Mouse (Mus musculus) telencephalon, adult 2 months (tissue): Measurements from ENCODE around the gene Kcnk13.

Experiments
- DNase-seq: peaks from one replicate; pipeline ENCODE4 v3.0.0-alpha.2; 2011; ENCODE audit warnings: low read depth, low spot score

Gene Kcnk13

DNA sequence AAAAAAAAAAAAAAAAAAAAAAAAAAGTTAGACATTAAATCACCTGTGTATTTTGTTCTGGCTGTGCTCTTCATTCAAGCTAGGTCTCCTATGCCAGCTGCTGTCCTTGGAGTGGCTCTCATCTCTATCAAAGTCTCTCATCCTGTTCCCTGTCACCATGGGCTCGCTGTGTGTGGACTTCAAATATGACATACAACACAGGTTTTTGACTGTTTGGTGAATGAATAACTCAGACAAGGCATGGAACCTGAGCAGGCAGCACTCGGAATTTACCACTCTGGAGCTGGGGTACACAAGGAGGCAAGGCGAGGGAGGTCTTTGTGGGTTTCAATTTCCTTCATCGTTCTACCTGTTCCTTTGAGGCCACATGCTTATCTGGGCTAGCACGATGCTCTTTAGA lies 50.8 kb downstream of the Kcnk13 start:
- no peak for DNase-seq

DNA sequence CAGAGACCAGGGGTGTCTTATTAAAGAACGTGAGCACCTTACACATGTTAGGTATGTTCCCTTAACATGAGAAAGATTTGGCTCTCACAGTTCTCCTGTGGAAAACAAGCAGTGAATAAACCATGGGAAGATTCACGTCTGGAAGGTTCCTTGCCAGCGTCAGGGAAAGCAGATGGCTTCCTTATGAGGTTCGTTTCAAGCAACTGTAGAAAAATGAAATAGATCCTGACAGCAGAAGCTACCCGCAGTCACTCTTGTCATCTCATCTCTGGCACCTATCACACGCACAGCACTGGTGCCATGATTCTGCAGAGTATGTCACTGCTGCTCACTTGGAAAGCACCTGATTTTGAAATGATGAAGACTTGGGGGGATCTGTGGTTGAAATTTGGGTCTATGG lies 53.4 kb downstream of the Kcnk13 start:
- DNase-seq = peak; percentile 16

DNA sequence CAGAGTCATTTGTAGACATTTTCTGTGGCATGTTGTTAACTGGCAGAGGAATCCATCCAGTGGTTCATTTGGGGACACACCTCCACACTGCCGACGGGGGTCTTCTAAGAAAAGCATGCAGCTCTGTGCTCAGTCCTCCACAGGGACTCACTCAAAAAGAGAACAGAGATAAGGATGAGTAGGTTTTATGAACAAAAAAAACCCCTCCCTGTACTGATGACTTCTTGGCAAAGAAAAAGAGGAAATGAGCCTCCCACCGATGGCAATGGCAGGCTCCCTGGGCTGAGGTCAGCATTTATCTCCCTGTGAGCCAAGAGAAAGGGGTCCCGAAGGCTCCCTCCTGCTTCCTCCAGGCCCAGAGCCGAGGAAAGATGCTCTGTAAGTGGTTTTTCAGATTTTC lies 58.2 kb downstream of the Kcnk13 start:
- DNase-seq = no peak

DNA sequence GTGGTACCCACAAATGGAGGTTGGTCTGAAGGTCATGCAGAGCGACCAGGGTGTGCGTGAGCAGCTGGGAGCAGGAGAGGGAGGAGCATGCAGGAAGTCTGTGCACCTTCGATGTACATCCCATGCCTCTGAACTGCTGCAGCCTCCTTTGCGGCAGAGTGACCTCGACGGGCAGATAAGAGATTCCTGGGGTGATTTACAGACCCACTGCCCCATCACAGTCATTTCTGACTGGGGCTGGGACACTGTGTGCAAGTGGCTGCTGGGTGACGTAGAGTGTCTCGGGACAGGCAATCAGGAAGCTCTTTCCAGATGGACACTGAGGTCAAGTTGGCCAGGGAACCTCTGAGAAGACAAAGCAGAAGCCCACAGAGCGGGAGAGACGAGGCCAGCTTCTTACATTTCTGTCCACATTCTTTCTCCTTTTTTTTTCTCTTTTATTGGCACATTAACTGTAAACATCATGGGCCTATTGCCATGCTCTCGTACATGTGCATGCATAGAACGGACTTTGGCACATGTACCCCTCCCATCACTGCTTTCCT lies 59.6 kb downstream of the Kcnk13 start:
- DNase-seq = no peak

DNA sequence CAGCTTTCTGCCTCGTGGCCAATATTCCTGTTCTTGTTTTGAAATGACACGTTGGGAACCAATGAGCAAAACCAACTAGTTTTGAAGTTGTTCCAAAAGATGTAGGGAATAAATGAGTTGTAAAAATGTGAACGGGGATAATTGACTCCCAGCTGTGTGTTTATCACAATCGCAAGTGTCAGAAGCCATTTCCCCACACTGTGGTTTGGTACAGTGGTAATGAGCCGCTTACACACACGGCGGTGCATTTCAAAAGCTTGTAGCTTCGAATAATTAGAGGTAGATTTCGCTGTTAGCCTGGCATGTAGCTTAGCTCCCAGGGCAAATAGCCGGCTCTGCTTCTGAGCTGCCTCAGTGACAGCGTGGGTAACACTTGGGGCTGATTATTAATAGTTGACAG lies 61.4 kb downstream of the Kcnk13 start:
- DNase-seq = no peak

DNA sequence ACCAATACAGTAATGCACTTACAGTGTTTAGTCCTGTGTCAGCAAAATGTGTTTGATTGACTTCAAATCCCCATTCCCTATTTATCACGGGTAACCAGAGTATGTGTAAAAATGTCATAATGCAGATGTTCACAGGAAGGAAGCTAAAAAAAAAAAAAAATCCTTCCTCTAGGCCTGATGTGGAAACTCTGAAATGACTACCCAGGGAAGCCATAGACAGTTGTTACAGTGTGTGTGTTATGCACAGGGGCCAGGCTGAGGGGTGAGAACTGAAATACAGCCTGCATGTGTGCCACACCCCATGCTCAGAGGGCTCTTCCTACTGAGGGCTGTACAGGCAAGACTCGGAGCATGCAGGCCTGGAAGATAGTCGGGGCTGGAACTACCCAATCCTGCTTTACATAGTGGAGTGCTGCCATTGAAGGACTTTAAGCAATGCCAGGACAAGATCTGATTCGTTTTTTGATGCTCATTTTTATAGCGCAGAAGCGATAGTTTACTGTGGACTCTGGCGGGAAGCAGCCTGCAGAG lies 62.5 kb downstream of the Kcnk13 start:
- no peak for DNase-seq

DNA sequence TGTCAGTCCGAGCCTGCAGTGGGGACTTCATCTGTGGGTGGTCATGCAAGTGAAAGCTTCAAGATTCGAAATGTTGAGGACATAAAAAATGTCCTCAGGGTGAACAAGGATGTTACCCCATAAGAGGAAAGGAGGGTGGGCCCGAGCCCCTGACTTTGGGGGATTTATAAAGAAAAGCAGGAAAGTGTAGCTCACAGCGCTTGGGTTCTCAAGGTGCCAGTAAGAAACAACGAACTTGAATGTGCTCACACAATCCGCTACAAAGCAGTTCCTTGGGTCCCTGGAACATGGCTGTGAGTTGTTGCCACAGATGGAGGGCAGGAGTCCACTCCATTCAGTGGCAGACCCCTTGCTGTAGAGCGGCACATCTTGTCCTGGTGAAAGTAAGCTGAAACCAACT lies 63.0 kb downstream of the Kcnk13 start:
- DNase-seq = no peak

DNA sequence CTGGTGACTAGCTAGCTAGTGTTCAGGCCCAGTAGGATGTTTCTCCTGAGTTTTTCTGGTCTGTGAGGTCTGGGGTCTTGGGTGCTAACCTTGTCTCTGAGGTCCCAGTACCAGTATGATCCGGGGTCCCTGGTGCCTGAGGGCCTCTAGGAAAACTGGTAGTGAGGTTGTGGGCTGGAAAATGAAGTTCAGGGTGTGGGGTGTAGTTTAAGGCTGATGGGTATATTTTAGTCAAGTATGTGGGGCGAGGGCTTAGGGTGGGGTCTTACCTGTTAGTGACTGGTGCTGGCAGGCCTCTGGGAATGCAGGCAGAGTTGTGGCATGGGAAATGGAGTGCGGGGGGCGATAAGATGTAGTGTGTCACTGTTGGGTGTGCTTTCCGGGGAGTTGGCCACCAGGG lies 67.4 kb downstream of the Kcnk13 start:
- DNase-seq = no peak

DNA sequence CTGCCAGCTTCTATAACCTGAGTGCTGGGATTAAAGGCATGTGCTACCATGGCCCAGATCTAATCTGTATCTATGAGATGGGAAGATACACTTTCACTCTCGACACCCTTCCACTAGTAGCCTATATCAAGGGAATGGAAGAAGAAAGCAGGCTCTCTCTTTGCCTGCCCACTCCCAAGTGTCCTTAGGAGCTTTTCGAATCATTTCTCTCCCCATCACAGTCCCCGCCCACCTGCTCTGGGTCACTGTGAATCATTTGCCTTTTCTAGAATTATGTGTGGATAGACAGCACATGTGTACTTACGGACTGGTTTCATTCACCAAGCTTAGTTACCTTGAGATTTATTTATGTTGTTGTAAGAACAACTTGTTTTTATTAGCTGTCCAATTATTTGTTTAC lies 68.2 kb downstream of the Kcnk13 start:
- DNase-seq = no peak

DNA sequence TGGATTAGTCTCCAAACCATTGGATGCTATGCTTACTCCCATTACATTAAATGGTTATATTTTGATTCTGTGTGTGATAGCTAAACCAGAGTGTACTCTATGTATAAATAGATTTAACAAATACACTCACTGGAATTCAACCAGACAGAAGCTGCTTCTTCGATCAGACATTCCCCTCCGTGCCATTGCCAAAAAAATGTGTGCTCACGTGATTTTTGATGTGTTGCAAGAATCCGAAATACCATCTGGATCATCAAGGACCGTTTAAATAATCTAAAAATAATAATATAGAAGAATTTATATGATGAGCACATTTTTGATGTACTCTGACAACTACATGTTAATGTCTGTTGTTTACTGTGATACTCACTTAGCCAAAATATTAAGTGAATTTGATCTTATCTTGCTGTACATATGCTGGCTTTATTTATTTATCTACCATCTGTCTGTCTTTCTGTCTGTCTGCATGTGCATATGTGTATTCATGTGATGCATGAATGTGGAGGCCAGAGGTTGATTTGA lies 74.5 kb downstream of the Kcnk13 start:
- no peak for DNase-seq

DNA sequence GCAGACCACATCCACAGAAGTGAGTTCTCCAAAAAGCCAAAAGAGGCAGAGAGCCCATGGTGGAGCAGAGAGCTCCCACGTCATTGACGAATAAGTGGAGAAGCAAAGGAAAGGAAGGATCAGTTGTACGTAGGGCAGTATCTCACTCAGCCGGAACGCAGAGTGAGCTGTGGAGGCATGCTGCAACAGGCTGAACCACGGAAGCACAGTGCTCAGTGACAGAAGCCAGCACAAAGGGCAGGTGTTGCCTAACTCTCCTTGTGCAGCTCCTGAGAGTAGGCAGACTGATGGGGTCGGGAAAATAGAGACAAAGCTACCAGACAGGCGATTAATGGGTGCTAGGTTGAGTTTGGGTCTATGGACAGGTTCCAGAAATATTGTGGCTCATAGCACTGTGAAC lies 77.8 kb downstream of the Kcnk13 start:
- DNase-seq = no peak

DNA sequence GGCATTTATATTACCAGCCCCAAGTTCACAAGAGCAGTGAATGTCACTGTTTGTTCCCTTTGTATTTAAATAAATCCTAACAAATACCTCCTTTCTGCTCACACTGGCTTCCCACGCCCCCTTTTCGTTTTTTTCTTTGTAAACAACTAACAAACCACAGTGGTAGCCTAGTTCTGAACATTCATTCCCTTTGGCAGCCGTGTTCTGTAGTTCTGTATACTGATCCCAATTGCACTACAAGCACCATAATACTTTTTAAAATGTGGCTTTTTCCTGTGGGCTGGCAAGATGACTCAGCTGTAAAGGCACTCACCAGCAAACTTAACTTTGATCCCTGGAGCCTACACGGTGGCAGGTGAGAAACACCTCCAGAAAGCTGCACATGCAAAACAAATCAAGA lies 80.4 kb downstream of the Kcnk13 start:
- DNase-seq = peak; percentile 26

DNA sequence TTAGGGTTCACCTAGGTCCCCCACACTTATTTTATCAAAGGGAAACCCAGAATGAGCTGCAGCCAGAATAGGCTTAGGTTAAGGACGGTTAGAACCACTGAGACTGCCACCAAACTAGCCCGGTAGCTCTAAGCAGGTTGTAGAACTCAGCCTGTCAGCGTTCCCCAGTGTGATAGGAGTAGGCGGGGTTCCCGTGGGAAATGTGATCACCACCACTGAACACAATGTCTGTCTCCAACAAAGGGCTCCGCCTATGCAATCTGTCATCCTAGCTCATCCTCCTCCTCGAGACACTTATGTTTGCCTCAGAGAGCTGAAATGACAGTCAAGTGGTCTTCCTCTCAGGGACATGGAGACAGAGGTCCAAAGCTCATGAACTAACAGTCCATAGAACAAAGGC lies 86.3 kb downstream of the Kcnk13 start:
- DNase-seq = peak; percentile 38

DNA sequence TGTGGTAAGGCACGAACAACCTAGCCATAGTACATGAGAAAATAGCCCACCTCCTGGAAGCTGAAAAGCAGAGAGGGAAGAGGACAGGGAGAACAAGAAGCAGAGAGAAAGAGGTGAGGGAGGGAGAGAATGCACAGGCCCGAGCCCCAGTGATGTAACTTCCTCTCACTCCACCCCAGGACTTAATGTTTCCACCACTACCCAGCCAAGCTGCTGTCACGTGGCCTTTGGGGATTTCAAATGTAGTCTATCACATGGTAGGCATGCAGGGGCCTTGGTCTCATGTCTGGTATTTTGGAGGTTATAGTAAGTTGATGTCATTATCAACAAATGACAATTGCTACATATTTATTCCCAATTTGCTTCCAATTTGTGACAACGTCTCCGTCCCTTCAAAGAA lies 89.3 kb downstream of the Kcnk13 start:
- DNase-seq = no peak

DNA sequence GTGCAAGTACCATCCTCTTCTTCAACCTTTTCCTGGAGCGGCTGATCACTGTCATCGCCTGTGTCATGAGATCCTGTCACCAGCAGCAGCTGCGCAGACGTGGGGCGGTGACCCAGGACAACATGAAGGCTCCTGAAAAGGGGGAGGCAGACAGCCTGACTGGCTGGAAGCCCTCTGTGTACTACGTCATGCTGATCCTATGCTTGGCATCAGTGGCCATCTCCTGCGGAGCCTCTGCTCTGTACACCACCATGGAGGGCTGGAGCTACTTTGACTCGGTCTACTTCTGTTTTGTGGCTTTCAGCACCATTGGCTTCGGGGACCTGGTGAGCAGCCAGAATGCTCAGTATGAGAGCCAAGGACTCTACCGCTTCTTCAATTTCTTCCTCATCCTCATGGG lies 96.8 kb downstream of the Kcnk13 start:
- DNase-seq = no peak

DNA sequence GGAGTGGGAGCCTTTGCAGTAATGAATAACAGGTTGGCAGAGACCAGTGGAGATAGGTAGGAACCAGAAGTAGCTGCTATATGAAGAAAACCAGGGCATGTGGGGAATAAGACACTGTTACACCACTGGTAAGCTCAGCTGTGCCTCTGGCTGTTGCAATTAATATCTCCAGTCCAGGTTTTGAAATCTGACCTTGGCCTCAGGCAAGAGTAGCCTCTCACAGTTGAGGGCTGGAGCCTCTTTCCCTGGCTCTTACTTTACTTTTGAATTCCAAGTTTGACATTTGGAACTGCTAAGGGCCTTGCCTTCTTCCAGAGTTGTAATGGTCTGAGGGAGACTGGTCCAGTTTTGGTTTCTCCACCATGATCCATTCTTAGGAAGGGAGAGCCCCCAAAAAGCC lies 97.5 kb downstream of the Kcnk13 start:
- DNase-seq = no peak

DNA sequence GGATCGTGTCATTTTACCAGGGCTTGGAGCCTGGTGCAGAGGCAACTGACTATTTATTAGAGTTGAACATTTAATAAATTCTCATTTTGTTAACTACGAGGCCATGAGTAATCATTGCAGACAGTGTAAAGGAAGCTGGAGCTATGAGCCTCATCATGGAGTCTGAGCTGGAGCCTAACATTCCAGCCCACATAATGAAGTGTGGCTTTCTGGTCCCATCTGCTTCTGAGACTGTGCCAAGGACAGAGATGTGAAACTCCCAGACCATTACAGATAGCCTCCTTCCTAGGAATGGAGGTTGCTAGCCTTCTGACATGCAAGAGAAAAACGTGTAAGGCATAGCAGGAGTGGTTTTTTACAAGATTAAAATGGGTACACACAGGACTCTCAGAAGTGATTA lies 98.3 kb downstream of the Kcnk13 start:
- DNase-seq = no peak

DNA sequence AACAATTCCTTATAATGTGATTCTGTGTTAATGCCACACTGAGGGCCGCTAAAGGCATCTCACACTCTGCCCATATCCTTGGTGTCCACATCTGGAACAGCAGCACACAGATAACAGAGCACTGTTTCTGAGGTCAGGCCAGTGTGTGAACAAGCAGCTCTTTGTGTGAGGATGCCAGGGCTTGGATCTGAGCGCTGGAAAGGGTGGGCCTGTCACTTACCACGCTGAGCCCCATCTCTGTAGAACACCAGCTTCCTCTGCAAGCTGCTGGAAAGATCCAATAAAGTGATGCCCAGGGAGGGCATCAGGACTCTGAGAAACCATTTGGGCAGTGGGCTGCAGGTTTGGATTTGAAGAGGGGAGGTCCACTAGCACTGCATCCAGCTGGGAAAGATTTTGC lies 100.8 kb downstream of the Kcnk13 start:
- peak; percentile 58 for DNase-seq

DNA sequence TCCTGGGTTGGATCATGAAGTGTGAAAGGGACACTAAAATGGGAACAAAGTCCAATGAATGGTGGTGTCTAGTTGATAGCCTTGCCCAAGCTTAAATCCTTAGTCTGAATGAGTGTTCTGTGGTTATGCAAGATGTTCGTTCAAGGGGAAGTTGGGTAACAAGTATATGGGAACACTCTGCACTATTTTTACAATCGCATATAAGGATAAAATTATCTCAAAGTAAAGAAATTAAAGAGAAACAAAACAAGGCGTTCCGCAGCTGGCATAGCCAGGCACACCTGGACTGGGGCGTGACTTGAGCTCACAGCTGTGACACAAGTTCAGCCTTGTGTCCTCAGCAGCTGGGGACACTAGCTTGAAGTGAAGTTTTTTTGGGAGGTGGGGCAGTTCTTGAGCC lies 103.2 kb downstream of the Kcnk13 start:
- DNase-seq = no peak

DNA sequence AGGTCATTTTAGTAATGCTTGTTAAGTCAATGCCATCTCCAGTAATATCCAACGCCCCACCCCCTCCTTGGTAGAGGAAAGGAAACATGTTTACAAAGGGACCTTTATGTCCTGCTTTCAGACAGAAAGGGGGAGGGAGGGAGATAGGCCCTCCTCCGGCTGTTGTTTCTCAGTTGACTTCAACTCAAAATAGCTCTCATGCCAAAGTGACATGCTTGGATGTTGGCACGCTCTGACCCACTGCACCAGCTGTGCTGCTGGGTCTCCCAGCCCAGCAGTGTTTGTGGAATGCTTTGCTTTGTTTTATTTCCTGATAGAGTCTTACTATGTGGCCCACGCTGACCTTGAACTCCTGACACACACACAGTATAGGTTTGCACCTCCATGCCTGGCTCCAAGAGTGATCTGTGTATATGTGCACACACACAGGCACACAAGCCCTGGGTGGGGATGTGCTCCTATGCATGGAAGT lies 108.9 kb downstream of the Kcnk13 start:
- DNase-seq = peak; percentile 90

DNA sequence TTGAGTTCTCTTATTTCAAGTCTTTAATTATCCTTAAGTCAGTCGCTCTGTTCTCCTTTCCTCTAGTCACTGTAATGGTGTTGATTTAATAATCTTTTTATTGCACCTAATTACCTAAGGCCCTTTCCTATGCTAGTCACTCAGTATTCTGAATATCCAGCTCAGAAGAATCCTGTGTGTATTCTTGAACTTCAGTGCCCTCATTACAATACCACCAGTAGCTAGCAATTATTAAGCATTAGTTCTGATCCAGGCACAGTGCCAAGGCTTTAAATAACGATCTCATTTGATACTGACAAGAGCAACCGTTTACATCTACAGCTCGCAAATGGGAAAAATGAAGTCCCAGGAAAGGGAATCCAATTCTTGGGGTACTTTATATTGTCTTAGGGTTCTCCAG lies 111.4 kb downstream of the Kcnk13 start:
- DNase-seq = no peak

DNA sequence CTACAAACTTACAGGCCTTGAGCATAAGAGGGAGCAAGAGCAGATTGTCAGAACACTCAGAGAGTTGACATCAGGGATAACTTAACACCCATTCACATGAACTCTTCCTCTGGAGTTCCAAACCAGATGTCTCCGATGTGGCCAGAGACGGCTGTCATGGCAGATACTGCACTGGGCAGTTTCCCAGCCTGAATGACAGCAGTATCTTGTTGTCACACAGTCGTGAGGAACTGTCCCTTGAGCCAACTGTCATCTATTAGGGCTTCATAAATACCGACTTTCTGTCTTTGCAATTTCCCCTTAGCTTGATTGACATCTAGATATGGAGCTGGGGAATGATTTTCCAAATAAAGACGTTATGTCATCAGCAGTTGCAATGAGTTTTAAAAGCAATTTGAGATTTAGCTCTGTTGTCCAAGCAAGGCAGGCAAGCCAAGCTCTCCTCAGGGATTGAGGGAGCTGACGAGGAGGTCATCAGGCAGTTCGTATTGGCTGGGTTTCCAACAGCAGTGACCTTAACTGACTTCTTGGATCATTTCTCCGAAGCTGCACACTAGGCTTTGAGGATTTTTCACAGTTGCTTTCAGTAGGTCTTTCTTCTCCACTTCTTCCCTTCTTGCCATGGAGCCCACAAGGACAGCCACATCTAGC lies 115.5 kb downstream of the Kcnk13 start:
- DNase-seq = no peak

DNA sequence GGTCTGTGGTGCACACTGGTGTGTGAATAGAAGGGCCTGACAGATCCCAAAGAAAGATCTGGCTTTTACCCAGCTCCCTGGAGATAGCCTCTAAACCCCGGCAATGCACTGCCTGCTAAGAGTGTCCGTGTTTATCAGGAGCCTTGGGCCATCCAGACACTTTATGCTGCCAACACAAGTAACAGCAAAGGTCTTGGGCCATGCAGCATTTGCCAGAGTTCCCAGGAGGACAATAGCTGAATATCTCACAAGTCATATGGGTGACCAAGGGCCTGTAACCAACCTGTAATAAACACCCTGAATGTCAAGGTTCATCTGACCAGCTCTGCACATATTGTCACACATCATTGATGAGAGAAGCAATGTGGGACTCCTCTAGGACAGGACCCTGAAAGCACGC lies 123.7 kb downstream of the Kcnk13 start:
- DNase-seq = no peak
